ENCODE assay signal across 15 mouse cellular contexts in genomic region chr19:42538911-42539310, GRCm38 (mm10).
"Had no signal": no experiment of that assay in that cellular context is flagged by ENCODE, and none has a peak within 500 bp of the region (broad histone marks: within the 10 kb centered on the region; RNA-seq: fewer than 3 reads in every experiment).

No protein-coding gene starts in this region.

- H3K4me2 ChIP-seq: limb, embryonic 12.5 days; limb, embryonic 15.5 days; liver, embryonic 11.5 days; lung, embryonic 15.5 days; midbrain, embryonic 11.5 days had no signal

- H3K4me3 ChIP-seq: left cerebral cortex, adult 2 months; limb, embryonic 12.5 days; limb, embryonic 15.5 days; lung, embryonic 15.5 days had no signal

- H3K36me3 ChIP-seq: limb, embryonic 12.5 days; limb, embryonic 15.5 days; lung, embryonic 15.5 days had no signal

- H3K27ac ChIP-seq: left cerebral cortex, adult 2 months; limb, embryonic 12.5 days; limb, embryonic 15.5 days; liver, embryonic 14.5 days had no signal

- H3K9ac ChIP-seq: limb, embryonic 12.5 days; limb, embryonic 15.5 days; liver, embryonic 14.5 days; lung, embryonic 15.5 days had no signal

- H3K9me3 ChIP-seq: limb, embryonic 12.5 days; limb, embryonic 15.5 days; lung, embryonic 15.5 days had no signal

- DNase-seq: kidney, adult 18-20 months; kidney, adult 9 months; kidney, postnatal 14 days; midbrain, embryonic 14.5 days; right cerebral cortex, postnatal 25 days; spleen, adult 18-20 months; thymus, adult 18-20 months; thymus, postnatal 36 days had no signal

- H3K27me3 ChIP-seq: limb, embryonic 12.5 days; limb, embryonic 15.5 days; lung, embryonic 15.5 days had no signal
